Mouse (Mus musculus) yolk sac, embryonic 10.5 days (tissue): ENCODE results near the gene AI597479.
"Not testable (repeated sequence)": the region's sequence is repeated elsewhere in the genome, so short reads cannot be mapped to it uniquely, and the experiment has no call there.

ENCODE experiments used
- DNase-seq: peaks from one replicate; pipeline ENCODE4 v3.0.0-alpha.2; 2017; ENCODE audit warnings: low spot score

The AI597479 gene

DNA sequence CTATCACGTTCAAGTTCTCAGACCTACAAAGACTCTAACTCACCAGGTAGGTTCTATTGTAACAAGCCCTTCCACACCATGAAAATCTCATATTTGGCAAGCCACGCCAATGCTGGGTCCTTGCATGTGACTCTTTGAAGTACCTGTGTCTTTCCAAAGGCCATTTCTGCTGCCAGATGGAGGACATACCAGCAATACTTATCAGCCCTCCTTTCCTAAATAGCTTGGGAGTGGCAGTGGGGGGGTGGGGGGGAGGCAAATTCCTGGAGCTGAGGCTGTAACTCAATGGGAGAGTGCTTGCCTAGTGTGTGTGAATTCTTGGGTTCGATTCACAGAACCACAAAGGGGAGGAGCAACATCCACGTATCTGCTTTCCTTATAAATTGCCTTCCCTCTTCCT lies 26.2 kb downstream of the AI597479 start:
- no peak for DNase-seq

GRCm38 (mm10) chr1:43127196-43127595 lies 28.7 kb downstream of the AI597479 start:
- DNase-seq: peak; percentile 77

- no peak for DNase-seq
These were observed 29.5 kb downstream of the AI597479 start for GRCm38 (mm10) chr1:43127820-43128610.

DNA sequence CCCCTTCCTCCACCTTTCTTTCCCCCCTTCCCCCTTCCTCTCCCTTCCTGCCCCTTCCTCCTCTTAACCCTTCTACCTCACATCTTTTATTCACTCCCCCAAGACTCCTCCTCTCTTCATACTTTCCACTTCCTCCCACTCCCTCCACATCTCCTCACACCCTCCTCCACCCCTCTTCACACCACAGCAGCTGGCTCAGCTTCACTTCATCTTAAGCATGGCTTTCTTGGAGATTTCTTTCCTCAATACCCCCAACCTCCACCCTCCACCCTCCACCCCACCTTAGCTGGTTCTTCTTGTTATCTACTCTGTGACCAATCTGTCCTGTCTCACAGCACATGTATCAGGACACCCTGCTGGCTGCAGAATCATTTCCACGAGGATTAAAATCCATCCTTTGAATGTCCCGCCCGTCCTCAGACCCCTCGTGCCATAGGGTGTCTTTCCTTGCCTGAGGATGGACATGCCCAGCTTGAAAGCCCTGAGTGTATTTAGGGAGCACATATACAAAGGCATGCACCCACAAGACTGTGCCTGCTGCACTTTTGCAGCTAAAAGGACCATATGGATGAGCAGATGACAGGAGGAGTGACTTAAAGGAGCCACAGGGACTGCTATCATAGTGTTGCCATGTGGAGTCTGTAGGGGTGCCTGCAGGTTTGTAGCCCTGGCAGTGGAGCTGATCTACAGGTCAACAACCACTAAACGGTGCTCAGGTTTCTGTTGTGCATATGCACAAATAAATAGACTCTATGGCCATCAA lies 31.9 kb downstream of the AI597479 start:
- DNase-seq: no peak

- no peak for DNase-seq
These were observed 33.1 kb downstream of the AI597479 start for GRCm38 (mm10) chr1:43131591-43131990.

DNA sequence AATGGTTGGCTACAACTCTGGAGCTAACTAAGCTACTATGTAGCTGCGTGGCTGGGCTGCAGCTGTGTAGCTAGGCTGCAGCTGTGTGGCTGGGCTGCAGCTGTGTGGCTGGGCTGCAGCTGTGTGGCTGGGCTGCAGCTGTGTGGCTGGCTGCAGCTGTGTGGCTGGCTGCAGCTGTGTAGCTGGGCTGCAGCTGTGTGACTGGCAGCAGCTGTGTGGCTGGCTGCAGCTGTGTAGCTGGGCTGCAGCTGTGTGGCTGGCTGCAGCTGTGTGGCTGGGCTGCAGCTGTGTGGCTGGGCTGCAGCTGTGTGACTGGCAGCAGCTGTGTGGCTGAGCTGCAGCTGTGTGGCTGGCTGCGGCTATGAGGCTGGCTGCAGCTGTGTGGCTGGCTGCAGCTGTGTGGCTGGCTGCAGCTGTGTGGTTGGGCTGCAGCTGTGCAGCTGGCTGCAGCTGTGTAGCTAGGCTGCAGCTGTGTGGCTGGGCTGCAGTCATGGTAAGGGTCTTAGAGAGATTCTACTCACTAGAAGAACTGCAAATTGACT lies 38.0 kb downstream of the AI597479 start:
- DNase-seq: not testable (repeated sequence)

DNA sequence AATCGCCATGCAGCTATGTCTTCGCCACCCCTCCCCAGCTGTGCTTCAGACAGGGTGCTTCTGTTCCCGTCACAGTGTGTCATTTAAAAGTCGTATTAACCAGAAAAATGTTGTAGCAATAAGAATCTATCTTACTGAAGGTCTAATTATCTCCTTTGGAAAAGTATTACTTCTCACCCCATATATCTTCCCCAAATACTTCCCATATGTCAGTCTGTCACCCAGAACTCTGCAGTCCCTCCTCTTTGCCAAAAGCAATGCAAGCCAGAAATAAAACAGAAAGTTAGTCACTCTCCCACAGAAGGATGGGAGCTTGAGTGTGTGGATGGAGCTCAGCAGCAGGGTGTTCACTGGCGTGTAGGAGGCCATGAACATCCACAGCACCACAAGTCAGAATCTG lies 38.8 kb downstream of the AI597479 start:
- no peak for DNase-seq

- DNase-seq: no peak
These were observed 39.8 kb downstream of the AI597479 start for GRCm38 (mm10) chr1:43138268-43138812.

DNA sequence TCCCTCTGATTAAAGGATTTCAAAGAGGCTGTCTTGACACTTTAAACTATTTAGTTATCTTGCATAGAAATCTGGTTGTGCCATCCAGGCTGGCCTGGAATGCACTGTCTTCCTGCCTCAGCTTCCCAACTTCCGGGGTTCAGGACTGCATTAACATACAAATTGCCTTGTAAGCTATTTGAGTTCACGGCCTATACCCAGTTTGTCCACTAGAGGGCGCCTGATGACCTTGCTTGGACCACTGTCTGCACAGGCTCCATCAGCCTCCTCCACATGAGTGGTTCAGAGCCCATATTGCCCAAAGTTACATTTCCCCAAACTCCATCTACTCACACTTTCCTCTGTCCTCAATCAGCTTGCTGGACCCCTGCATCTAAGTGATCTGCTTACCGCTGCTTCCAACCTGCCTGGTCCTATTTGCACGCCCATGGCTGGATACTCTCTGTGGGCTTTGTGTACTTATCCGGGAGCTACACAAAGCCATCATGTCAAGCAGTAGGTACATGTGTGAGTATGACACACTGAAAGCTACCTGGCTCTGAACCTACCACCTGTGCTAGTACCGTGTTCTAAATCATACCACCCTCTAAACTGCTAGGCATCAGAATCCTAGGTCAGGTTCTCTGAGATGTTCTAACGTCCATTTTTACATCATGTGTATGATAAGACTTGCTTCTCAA lies 41.2 kb downstream of the AI597479 start:
- DNase-seq: peak; percentile 85

- no peak for DNase-seq
These were observed 43.0 kb downstream of the AI597479 start for GRCm38 (mm10) chr1:43141555-43141961.

- no peak for DNase-seq
These were observed 44.3 kb downstream of the AI597479 start for GRCm38 (mm10) chr1:43142849-43143248.

GRCm38 (mm10) chr1:43143284-43143683 lies 44.8 kb downstream of the AI597479 start:
- DNase-seq: no peak

DNA sequence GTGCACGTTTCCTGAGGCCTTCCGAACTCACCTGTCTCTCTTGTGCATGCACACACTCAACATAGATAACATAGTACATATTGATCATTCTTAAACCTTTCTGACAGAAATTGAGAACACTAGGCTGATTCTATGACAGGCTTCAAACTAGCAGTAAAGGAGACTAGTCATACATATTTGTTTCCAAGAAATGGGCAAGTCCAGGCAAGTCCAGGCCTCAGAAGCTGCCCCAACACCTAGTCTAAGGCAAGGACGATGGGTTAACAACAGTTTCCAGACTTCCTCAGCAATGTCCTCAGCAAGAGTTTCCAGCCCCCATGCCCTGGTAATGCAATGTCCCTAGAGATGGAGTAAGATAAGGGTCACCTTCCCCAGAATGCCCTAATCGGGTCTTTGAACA lies 45.3 kb downstream of the AI597479 start:
- DNase-seq: no peak

DNA sequence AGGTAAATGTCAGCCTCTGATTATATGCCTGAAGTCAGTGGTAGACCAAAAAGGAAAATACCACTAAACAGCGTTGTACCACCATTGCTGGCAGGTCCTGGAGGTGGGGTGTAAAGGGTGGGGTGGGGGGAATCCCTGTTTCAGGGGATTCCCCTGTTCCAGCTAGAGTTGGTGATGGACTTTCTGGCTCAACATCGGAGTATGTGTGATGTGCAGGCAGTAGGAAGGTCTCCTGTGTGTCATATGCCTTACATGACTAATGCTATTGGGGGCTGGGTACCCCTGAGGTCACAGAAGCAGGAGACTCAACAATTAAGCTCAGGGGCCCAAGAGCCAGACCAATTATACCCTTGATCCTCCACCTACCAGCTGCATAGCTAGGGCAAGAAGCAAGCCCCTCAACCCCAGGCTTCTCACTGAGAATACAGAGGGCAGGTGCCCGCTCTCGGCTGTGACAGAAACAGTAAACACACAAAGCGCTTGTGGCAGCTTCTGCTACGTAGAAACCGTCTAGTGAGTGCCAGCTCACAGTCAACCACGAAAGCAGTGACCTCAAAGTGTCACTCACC lies 45.9 kb downstream of the AI597479 start:
- DNase-seq: no peak

DNA sequence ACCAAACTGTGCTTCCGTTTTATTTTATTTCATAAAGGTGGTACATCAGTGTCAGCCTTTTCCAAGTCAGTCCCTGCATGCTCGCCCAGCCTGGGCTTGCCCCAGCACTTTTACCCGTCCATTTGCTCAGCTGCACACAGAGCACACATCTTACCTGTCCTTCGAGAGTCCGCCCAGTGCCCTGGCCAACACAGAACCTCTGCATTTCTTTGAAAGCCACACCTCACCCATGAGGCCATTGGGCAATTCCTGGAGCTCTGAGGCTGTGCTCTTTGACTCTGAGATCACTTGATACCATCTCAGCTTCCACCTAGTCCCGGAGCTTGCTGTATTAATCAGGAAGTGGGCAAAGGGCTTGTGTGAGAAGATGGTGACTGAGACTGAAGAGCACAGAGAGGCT lies 46.9 kb downstream of the AI597479 start:
- DNase-seq: peak; percentile 70

DNA sequence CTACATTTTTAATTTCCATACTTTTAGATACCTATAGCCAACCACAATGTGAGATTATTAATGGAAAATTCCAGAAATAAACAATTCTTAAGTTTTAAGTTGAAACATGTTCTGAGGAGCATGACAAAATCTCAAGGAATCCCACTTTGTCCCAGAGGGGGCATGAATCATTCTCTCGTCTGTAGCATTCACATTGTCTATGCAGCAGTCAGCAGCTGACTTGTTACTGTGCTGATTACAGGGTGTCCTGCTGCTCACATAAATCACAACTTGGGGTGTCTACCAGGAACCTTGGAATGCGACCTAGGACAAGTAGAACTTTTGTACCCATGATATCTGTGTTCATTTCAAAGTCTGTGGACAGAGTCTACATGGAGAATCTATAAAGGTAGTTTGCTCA lies 49.0 kb downstream of the AI597479 start:
- no peak for DNase-seq

DNA sequence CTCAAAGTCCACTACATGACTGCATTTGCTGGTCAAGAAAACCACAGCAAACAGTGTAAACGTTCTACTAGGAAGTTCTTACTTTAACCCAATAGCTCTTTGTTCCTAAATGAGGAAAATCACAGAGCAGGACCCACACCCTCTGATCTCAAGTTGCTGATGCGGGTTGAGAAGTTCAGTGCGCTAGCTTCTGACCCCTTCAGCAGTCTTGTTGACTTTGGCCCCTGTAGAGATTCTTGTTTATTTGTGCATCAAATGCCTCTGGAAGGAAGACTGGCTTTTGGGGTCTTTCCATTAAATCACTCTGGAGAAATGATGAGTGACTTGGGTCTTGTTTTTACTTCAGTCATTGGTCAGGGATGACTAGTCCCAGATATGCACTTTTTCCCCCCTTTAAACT lies 51.7 kb downstream of the AI597479 start:
- DNase-seq: no peak

DNA sequence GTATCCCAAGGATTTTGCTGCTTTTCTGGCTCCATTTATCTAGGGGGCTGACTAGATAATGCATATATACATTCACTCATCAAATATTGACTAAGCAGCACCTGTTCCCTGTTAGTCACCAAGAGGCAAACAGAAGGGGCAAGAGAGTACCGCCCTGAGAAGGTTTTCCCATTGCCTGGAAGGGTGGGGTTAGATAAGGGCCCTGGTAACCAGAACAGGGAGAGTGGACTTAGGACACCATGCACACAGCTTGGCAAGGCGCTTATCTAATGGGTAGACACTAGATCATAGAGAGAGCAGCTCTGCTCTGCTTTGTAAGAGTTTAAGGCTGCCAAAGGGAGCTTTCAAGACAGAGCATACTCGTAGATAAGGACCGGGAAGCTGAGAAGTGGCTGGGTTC lies 54.1 kb downstream of the AI597479 start:
- peak; percentile 78 for DNase-seq

DNA sequence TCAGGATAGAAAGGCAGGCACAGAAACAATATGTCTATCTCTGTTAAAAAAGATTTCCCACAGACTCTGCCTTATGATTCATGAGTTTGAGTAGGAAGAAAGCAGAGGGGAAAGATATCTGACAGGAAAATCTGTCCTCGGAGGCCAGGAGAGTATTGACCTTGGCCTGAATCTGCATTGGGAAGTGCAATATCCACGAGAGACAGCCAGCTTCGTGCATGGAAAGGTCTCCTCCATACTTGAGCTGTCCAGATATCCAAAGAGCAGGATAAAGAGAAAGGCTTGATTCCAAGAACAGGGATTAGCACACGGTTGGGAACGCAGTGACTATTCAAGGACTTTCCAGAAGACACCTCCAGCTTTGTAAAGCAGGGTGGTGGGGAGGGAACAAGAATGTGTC lies 55.0 kb downstream of the AI597479 start:
- DNase-seq: no peak

DNA sequence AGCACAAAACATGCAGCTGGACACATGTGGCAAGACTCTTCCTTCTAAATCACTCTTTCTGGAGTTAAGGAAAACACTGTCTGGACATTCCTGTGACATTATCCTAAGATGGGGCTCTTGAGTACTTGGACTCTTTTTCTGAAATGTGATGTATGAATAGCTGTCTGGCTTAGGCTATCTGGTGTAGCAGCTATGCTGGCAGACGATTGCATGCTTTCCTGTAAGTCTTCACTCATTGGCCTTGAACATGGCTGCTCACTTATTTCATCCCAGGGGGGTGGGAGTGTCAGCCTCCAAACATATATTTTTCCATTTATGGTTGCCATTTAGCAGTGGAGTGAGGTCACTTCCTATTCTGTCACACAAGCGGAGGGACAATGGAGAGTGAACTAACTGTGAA lies 56.0 kb downstream of the AI597479 start:
- DNase-seq: no peak

GRCm38 (mm10) chr1:43157907-43158306 lies 59.4 kb downstream of the AI597479 start:
- DNase-seq: peak; percentile 53

GRCm38 (mm10) chr1:43159429-43159828 lies 60.9 kb downstream of the AI597479 start:
- DNase-seq: no peak
